Mouse (Mus musculus) liver, postnatal 0 days (tissue): ENCODE measurements at regions not wholly inside any gene's neighbourhood (a gene's known extent, or its start where the extent isn't known, plus 50 kb on each side); places are given as distances from the start of the nearest gene placed in this dataset.

Source experiments
- CTCF ChIP-seq: sonication (generic); IDR thresholded peaks from 2 replicates; pipeline ENCODE4 v1.5.1; 2016; ENCODE audit warnings: antibody characterized with exemption, low read depth
- EP300 ChIP-seq: IDR thresholded peaks from 2 replicates; pipeline ENCODE4 v1.6.1; 2016; ENCODE audit warnings: antibody characterized with exemption, low read depth, mild to moderate bottlenecking

GRCm38 (mm10) chrX:12466897-12467296 is 120.7 kb upstream of the Atp6ap2 start:
- TF ChIP-seq CTCF (no peak), EP300 (no peak)
